Mouse (Mus musculus) CH12.LX (cell line): Measurements from ENCODE around the gene Rassf5. TPM values are rescaled to one million over a fixed set of nuclear protein-coding genes. Genes with fewer than 3 reads are reported as not detected.
"Not testable (repeated sequence)": the region's sequence is repeated elsewhere in the genome, so short reads cannot be mapped to it uniquely, and the experiment has no call there.

Experiments used
- DNase-seq: peaks from one replicate; pipeline ENCODE4 v3.0.0-alpha.2; 2013; ENCODE audit errors: extremely low read depth
- H3K27ac ChIP-seq: 2 replicates; pipeline ENCODE4 v1.5.1; 2012; ENCODE audit warnings: low read depth, mild to moderate bottlenecking, control low read depth, moderate library complexity; ENCODE audit not compliant: insufficient read depth
- H3K27me3 ChIP-seq: replicated peaks from 2 replicates; pipeline ENCODE3; 2012; ENCODE audit warnings: inconsistent platforms
- H3K36me3 ChIP-seq, 2 experiments: replicated peaks in 1 of 2; 2 replicates each; pipeline versions ENCODE3 to v1.6.1; 2012; ENCODE audit warnings: inconsistent platforms in 1 of 2, low read length in 1 of 2, mild to moderate bottlenecking in 1 of 2, mixed read lengths in 1 of 2, moderate library complexity in 1 of 2; ENCODE audit not compliant: control insufficient read depth in 1 of 2, insufficient read depth in 1 of 2
- H3K4me1 ChIP-seq, 2 experiments: 2 replicates each; pipeline ENCODE4 v1.6.1; 2012; ENCODE audit warnings: inconsistent platforms in 1 of 2, moderate library complexity in 1 of 2; ENCODE audit not compliant: insufficient read depth in 2 of 2, control insufficient read depth in 1 of 2
- H3K4me2 ChIP-seq: 2 replicates; pipeline ENCODE4 v1.6.1; 2012; ENCODE audit warnings: low read depth, mild to moderate bottlenecking, control low read depth; ENCODE audit not compliant: poor library complexity, insufficient read depth, severe bottlenecking
- H3K4me3 ChIP-seq, 3 experiments: fragments of 150-350 bp in 1 of 3; sonication (generic) in 1 of 3; replicated peaks in 1 of 3; 2 replicates each; pipeline versions ENCODE3 to v1.5.1; 2011 to 2012; ENCODE audit warnings: low read depth in 2 of 3, low read length in 2 of 3, mild to moderate bottlenecking in 2 of 3, moderate library complexity in 2 of 3, control low read depth in 1 of 3, improper control_type of control experiment in 1 of 3, inconsistent platforms in 1 of 3, mixed read lengths in 1 of 3; ENCODE audit not compliant: poor library complexity in 1 of 3
- H3K79me2 ChIP-seq: replicated peaks from 2 replicates; pipeline ENCODE4 v1.6.1; 2012; ENCODE audit warnings: mild to moderate bottlenecking, moderate library complexity; ENCODE audit not compliant: control insufficient read depth, poor library complexity, insufficient read depth, severe bottlenecking; ENCODE audit errors: extremely low read depth
- H3K9ac ChIP-seq: 2 replicates; pipeline ENCODE4 v1.6.1; 2012; ENCODE audit warnings: low read depth, mild to moderate bottlenecking, control low read depth, moderate library complexity; ENCODE audit not compliant: insufficient read depth
- H3K9me3 ChIP-seq: replicated peaks from 2 replicates; pipeline ENCODE3; 2012; ENCODE audit warnings: low read length, inconsistent platforms, mixed read lengths
- BHLHE40 ChIP-seq: IDR thresholded peaks from 2 replicates; pipeline ENCODE4 v1.6.1; 2011; ENCODE audit warnings: mild to moderate bottlenecking, low read depth, low read length, improper control_type of control experiment
- CHD1 ChIP-seq: IDR thresholded peaks from 2 replicates; pipeline ENCODE4 v1.6.1; 2012; ENCODE audit warnings: low read depth, low read length, improper control_type of control experiment, inconsistent platforms
- CHD2 ChIP-seq: IDR thresholded peaks from 2 replicates; pipeline ENCODE4 v1.6.1; 2011; ENCODE audit warnings: low read length, improper control_type of control experiment
- EP300 ChIP-seq: IDR thresholded peaks from 2 replicates; pipeline ENCODE4 v1.6.1; 2011; ENCODE audit warnings: low read length, improper control_type of control experiment
- ETS1 ChIP-seq: conservative IDR thresholded peaks from 2 replicates; pipeline ENCODE4 v1.6.1; 2012; ENCODE audit warnings: low read depth, mild to moderate bottlenecking, inconsistent platforms, low read length, improper control_type of control experiment, moderate library complexity
- GABPA ChIP-seq: IDR thresholded peaks from 2 replicates; pipeline ENCODE4 v1.6.1; 2012; ENCODE audit warnings: low read depth, low read length, improper control_type of control experiment, inconsistent platforms; ENCODE audit not compliant: insufficient replicate concordance
- JUN ChIP-seq: IDR thresholded peaks from 2 replicates; pipeline ENCODE4 v1.6.1; 2011; ENCODE audit warnings: low read depth, mild to moderate bottlenecking, low read length, improper control_type of control experiment, moderate library complexity; ENCODE audit not compliant: insufficient read depth
- JUND ChIP-seq: conservative IDR thresholded peaks from 2 replicates; pipeline ENCODE4 v1.6.1; 2011; ENCODE audit warnings: low read depth, low read length, improper control_type of control experiment
- KAT2A ChIP-seq: IDR thresholded peaks from 2 replicates; pipeline ENCODE4 v1.6.1; 2012; ENCODE audit warnings: low read length, improper control_type of control experiment, inconsistent platforms; ENCODE audit not compliant: insufficient replicate concordance
- MXI1 ChIP-seq: IDR thresholded peaks from 2 replicates; pipeline ENCODE4 v1.6.1; 2011; ENCODE audit warnings: mild to moderate bottlenecking, low read depth, low read length, improper control_type of control experiment
- NELFE ChIP-seq: IDR thresholded peaks from 2 replicates; pipeline ENCODE4 v1.6.1; 2011; ENCODE audit warnings: low read depth, low read length, improper control_type of control experiment
- NRF1 ChIP-seq: IDR thresholded peaks from 2 replicates; pipeline ENCODE4 v1.6.1; 2014; ENCODE audit warnings: low read depth, mild to moderate bottlenecking, inconsistent platforms, low read length, improper control_type of control experiment, moderate library complexity
- POLR2A ChIP-seq: IDR thresholded peaks from 2 replicates; pipeline ENCODE4 v1.6.1; 2011; ENCODE audit warnings: low read depth, mild to moderate bottlenecking, improper control_type of control experiment, low read length
- SIN3A ChIP-seq: IDR thresholded peaks from 2 replicates; pipeline ENCODE4 v1.6.1; 2012; ENCODE audit warnings: low read length, improper control_type of control experiment, inconsistent platforms
- SMC3 ChIP-seq: IDR thresholded peaks from 2 replicates; pipeline ENCODE4 v1.6.1; 2011; ENCODE audit warnings: low read depth, low read length, improper control_type of control experiment
- TBP ChIP-seq: conservative IDR thresholded peaks from 2 replicates; pipeline ENCODE4 v1.6.1; 2011; ENCODE audit warnings: low read depth, low read length, improper control_type of control experiment
- TCF12 ChIP-seq: IDR thresholded peaks from 2 replicates; pipeline ENCODE4 v1.6.1; 2014; ENCODE audit warnings: low read depth, mild to moderate bottlenecking, inconsistent platforms, low read length, improper control_type of control experiment
- UBTF ChIP-seq: IDR thresholded peaks from 2 replicates; pipeline ENCODE4 v1.6.1; 2012; ENCODE audit warnings: low read depth, mild to moderate bottlenecking, inconsistent platforms, low read length, improper control_type of control experiment, moderate library complexity
- ZC3H11A ChIP-seq: IDR thresholded peaks from 2 replicates; pipeline ENCODE4 v1.6.1; 2012; ENCODE audit warnings: low read depth, mild to moderate bottlenecking, inconsistent platforms, low read length, improper control_type of control experiment
- ZKSCAN1 ChIP-seq: IDR thresholded peaks from 2 replicates; pipeline ENCODE4 v1.6.1; 2012; ENCODE audit warnings: low read depth, inconsistent platforms, low read length, improper control_type of control experiment, borderline replicate concordance
- ZNF384 ChIP-seq: IDR thresholded peaks from 2 replicates; pipeline ENCODE4 v1.6.1; 2012; ENCODE audit warnings: low read depth, low read length, improper control_type of control experiment, inconsistent platforms
- dilution Hi-C: fragments of 300-500 bp; cut with MboI; formaldehyde crosslinking; loops from 2 replicates; pipeline ENCODE4 v1.14.3; 2020; ENCODE audit warnings: low sequenced_read_pairs; ENCODE audit not compliant: extremely low pct_unique_long_range_greater_than_20kb, extremely low pct_ligation_motif_present
- in situ Hi-C: fragments of 300-500 bp; cut with MboI; formaldehyde crosslinking; loops from 3 replicates; pipeline ENCODE4 v1.14.3; 2019; ENCODE audit warnings: low sequenced_read_pairs, low pct_ligation_motif_present, low pct_unique_long_range_greater_than_20kb, mixed read lengths
- polyA plus RNA-seq: library from polyadenylated mRNA; unstranded; fragments of >175 nt; gene quantifications from 2 replicates; pipeline ENCODE4 v1.2.1, GENCODE M21; 2012; ENCODE audit warnings: low read depth; ENCODE audit not compliant: insufficient read length
- total RNA-seq, 2 experiments: library from RNA; depleted of rRNA; stranded (reverse); fragments of 300-350 nt in 1 of 2; fragments of >200 nt in 1 of 2; gene quantifications; 2 replicates each; pipeline ENCODE4 v1.2.3; 2012 to 2014

The Rassf5 gene
- total and polyA plus RNA-seq, 3 experiments, result 11.5 to 32.1 (median 16.3) TPM

GRCm38 (mm10) chr1:131164427-131164826, 80.6 kb downstream of the Rassf5 start:
- Histone ChIP-seq H3K4me2 (no peak overlapping the region), H3K9ac (no peak overlapping the region), H3K27me3 (no peaks in the 10 kb centered on the region), H3K79me2 (no peaks in the 10 kb centered on the region), H3K36me3 (peaks cover 80 to 86% of the 10 kb centered on the region in 2 experiments), H3K4me3 (no peak overlapping the region), H3K9me3 (peaks cover 3% of the 10 kb centered on the region), H3K27ac (no peak overlapping the region), H3K4me1 (no peaks in the 10 kb centered on the region)
- dilution Hi-C loops (no loop called here), in situ Hi-C loops (no loop called here)
- no peak for DNase-seq
- no peak for TF ChIP-seq ZC3H11A
- no peak for TF ChIP-seq NRF1
- no peak for TF ChIP-seq JUN
- no peak for TF ChIP-seq ZKSCAN1
- no peak for TF ChIP-seq KAT2A
- no peak for TF ChIP-seq EP300
- TF ChIP-seq TBP, result no peak
- no peak for TF ChIP-seq BHLHE40
- TF ChIP-seq GABPA, result no peak
- TF ChIP-seq ETS1, result no peak

- Histone ChIP-seq H3K36me3 (peaks cover 67 to 73% of the 10 kb centered on the region in 2 experiments), H3K4me2 (no peak overlapping the region), H3K4me3 (no peak overlapping the region), H3K79me2 (no peaks in the 10 kb centered on the region), H3K27ac (no peak overlapping the region)
- dilution Hi-C loops (no loop called here), in situ Hi-C loops (no loop called here)
- TF ChIP-seq SIN3A, result no peak
- TF ChIP-seq GABPA, result no peak
- TF ChIP-seq KAT2A, result no peak
- TF ChIP-seq NELFE, result no peak
- no peak for TF ChIP-seq JUN
- TF ChIP-seq ZKSCAN1, result no peak
- no peak for TF ChIP-seq UBTF
- TF ChIP-seq JUND, result no peak
- TF ChIP-seq CHD2, result no peak
- TF ChIP-seq POLR2A, result no peak
- no peak for TF ChIP-seq TBP
- TF ChIP-seq ZNF384, result no peak
- no peak for TF ChIP-seq TCF12
- no peak for TF ChIP-seq CHD1
- TF ChIP-seq SMC3, result no peak
- TF ChIP-seq MXI1, result no peak
- no peak for TF ChIP-seq ZC3H11A
- TF ChIP-seq, all 38 proteins: peak for 0
- Histone ChIP-seq H3K27me3 (no peaks in the 10 kb centered on the region), H3K9me3 (peaks cover 3% of the 10 kb centered on the region), H3K4me1 (no peaks in the 10 kb centered on the region), H3K9ac (no peak overlapping the region)
- no peak for DNase-seq
Measured at GRCm38 (mm10) chr1:131161091-131161490, 84.0 kb downstream of the Rassf5 start.

- H3K4me2 ChIP-seq, H3K4me1 ChIP-seq, H3K4me3 ChIP-seq, H3K27me3 ChIP-seq, H3K9me3 ChIP-seq, H3K9ac ChIP-seq, in situ Hi-C loops, H3K79me2 ChIP-seq, dilution Hi-C loops, DNase-seq, H3K27ac ChIP-seq: not testable (repeated sequence)
- H3K36me3 ChIP-seq, result peaks cover 55 to 66% of the 10 kb centered on the region in 2 experiments
Measured at GRCm38 (mm10) chr1:131159573-131160327, 85.3 kb downstream of the Rassf5 start.
